Mouse (Mus musculus) liver, adult (tissue): ENCODE measurements around the gene Megf6.

Experiments used
- GATA4 ChIP-seq: IDR thresholded peaks from 2 replicates; pipeline ENCODE4 v1.6.1; 2014; ENCODE audit warnings: mild to moderate bottlenecking, low read length; ENCODE audit not compliant: insufficient replicate concordance

Gene Megf6

DNA sequence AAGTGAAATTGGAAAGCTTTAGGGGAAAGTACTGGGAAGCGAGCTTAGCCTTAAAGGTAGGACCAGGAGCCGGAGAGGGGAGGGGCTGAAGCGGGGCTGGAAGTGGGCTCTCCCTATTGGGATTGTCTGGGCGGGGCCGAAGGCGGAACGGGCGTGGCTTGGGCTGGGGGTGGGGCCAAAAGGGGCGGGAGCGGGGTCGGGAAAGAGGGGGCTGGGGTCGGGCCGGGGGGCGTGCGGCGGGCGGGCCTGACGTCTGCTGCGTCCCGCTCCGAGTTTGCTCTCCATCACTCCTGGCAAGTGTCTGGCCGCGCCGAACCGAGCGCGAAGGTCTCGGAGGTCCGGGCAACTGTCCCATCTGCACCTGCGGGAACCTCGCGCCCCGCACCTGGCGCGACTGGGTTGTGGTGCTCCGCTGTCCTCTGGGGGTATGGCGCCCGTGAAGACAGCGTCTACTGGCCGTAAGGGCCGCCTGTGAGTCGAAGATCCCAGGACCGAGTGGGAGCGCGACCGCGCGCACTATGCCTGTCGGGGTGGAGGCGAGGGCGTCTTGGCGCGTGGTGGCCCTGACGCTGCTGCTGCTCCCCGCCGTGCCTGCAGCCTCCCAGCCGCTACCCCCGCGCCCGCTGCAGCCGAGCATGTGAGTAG lies at the start of gene Megf6:
TSS of gene Megf6 (plus strand) at position 225 of the 645 bp plus-strand sequence.
- TF ChIP-seq GATA4, result no peak

GRCm38 (mm10) chr4:154121800-154122199 lies 48.7 kb upstream of the Megf6 start:
- TF ChIP-seq GATA4, result no peak

- TF ChIP-seq GATA4, result no peak
These were observed 48.2 kb upstream of the Megf6 start for GRCm38 (mm10) chr4:154122374-154122773.

GRCm38 (mm10) chr4:154123553-154123952 lies 47.0 kb upstream of the Megf6 start:
- no peak for TF ChIP-seq GATA4

GRCm38 (mm10) chr4:154125202-154125601 lies 45.3 kb upstream of the Megf6 start:
- no peak for TF ChIP-seq GATA4

DNA sequence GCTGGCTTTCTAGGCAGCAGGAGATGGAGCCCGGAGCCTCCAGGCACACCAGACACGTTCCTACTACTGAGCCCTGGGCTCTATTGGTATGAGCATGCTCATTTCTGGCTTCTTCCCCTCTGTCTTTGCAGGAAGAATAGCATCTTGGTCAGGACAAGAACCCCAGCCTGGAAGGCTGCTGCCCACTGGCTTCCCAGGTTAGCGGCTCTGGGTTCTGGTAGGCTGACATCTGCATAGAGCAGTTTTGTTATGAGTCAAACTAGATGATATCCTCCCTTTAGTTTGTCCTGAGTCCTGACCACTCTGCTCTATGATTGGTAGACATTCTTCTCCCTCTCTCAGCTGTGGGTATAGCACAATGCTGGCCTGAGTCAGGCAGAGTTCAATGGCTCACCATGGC lies 43.3 kb upstream of the Megf6 start:
- TF ChIP-seq GATA4, result no peak

DNA sequence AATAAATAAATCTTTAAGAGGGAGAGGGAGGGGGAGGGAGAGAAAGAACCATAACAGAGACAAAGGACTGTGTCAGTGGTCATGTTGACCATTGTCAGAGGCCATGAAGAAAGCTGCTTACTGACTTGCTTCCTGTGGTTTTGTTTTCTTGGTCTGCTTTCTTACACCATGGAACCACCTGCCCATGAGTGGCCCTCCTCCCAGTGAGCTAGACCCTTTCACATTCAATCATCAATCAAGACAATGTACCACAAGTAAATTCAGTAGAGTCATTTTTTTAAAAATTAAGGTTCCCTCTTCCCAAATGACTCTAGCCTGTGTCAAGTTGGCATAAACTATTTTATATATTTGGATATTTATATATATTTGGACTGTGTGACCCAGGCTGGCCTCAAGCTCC lies 40.6 kb upstream of the Megf6 start:
- TF ChIP-seq GATA4, result no peak

DNA sequence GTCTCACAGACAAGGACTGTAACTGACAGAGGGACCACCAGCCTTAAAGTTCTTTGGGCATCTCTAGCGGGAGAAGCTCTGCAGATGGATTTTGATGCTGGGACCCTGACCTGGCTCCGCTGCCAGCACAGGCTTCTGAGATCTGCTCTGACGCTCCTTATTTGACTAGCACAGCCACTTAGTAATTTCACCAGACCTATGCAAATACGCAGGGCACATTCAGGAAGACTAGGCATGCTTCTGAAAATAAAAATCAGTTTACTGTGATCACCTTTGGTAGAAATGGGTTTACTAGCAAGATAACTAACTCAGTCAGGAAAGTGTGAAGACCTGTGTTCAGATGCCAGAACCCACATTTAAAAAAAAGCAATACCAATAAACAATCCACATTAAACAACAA lies 38.6 kb upstream of the Megf6 start:
- TF ChIP-seq GATA4, result no peak

DNA sequence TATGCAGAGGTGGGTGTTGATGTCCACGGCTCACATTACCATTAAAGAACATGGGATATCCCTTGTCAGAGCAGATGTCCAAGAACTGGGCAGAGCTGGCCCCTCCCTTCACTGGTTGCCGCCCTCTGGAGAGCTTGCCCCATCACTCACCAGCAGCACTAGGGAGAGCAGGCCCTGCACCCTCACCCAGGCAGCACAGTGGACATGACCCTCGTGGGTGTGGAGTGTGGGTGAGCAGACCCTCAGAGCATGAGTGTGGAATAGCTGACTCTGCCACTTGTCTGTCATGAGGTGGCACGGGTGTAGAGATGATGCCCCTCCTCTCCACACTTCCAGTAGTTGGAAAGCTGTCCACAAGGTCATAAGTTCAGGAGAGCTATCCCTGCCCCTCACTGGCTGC lies 35.7 kb upstream of the Megf6 start:
- TF ChIP-seq GATA4, result no peak

DNA sequence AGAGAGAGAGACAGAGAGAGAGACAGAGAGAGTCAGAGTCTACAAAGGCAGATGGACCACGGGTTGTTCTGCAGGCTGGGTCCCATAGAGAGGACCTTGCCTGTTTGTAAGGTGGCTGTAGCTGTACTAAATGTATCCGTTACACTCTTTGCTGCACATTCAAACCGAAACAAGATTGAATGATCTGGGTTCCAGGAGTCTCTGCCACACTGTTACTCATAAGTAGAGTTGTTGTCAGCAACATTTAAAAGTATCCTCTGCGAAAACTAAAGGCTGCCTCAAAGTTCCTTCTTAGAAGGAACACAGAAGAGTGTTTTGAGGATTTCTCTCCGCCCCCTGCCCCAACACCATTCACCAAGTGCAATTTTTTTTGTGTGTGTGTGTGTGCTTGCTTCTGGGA lies 33.4 kb upstream of the Megf6 start:
- TF ChIP-seq GATA4, result no peak

DNA sequence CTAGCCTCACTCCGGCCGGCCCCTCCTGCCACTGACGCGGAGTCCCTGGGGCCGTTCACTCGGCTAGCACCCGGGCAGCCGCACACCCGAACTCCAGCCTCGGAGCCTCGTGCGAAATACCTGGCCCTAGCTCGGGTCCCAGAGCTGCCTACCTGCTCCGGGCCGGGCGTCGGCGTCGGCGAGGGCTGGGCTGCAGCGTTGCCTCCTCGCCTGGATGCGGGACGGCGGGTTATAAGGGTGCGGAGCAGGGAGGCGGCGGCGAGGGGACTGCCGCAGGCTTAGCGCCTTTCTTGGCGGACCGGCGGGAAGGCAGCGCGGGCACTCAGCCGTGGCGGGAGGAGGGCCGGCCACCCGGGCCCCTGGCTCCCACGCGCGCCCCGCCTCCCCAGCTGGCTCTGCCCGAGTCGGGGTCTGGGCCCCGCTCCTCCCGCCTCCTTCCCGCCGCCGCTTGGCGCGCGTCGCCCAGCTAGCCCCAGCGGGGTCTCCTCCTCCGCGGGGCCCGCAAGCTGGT lies 30.8 kb upstream of the Megf6 start:
- no peak for TF ChIP-seq GATA4

- no peak for TF ChIP-seq GATA4
These were observed 30.5 kb upstream of the Megf6 start, which contains the start of gene Trp73 for GRCm38 (mm10) chr4:154140182-154140212. Trp73 (minus strand) TSS chr4:154140208.

DNA sequence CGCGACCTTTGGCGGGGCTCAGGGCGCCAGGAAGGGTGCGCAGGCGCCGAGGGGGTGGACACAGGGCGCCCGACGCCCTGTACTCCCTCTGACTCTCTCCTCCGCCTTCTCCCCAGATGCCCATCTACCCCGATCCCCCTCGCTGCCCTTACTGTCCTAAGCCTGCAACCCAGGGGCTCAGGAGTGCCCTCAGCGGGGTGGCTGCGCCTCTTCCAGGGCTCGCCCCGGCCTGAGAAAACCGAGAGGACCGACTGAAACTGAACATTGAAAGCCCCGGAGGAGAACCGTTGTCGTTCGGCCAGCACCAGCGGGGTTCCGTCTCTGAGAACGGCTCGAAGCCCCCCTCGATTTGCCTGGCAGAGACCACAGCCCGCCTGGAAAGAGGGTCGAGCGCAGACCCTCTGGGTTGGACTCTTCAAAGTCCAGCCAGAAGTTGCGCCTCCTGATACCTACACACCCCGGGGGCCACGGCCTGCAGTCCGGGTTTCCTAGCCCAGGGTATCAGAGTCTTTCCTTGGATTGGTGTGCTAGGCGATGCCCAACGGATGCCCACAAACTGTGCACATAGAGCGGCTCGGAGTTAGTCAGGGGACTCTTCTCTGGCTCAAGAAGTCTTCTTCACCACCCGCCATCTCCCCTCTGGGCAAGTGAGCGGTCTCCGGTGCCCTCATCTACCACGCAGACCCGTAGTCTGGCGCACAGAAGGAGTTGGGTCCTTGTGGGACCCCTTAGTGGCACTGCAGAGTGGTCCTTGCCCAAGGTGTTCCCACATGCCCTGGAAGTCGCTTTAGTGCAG lies 30.1 kb upstream of the Megf6 start:
- TF ChIP-seq GATA4, result no peak

GRCm38 (mm10) chr4:154141009-154141867 lies 29.3 kb upstream of the Megf6 start:
- no peak for TF ChIP-seq GATA4

- TF ChIP-seq GATA4, result no peak
These were observed 28.1 kb upstream of the Megf6 start, which contains the start of gene Wrap73 for GRCm38 (mm10) chr4:154142211-154143040. Wrap73 (plus strand) TSS chr4:154142372.
